Mouse (Mus musculus) embryonic fibroblast, embryonic 13.5 days (primary cell): ENCODE measurements at regions not wholly inside any gene's neighbourhood (a gene's known extent, or its start where the extent isn't known, plus 50 kb on each side); places are given as distances from the start of the nearest gene placed in this dataset.

ENCODE experiments used
- H3K27ac ChIP-seq: 2 replicates; pipeline ENCODE4 v1.5.1; 2012; ENCODE audit warnings: low read length, control low read depth, inconsistent platforms; ENCODE audit not compliant: insufficient read depth
- H3K4me1 ChIP-seq: 2 replicates; pipeline ENCODE4 v1.6.1; 2011; ENCODE audit warnings: low read length; ENCODE audit not compliant: control insufficient read depth, insufficient read depth
- H3K4me3 ChIP-seq: 2 replicates; pipeline ENCODE4 v1.5.1; 2011; ENCODE audit warnings: mild to moderate bottlenecking, control low read depth, low read length; ENCODE audit not compliant: insufficient read depth
- CTCF ChIP-seq: IDR thresholded peaks from 2 replicates; pipeline ENCODE4 v1.5.1; 2011; ENCODE audit warnings: mild to moderate bottlenecking, control low read depth, low read length, moderate library complexity, borderline replicate concordance; ENCODE audit not compliant: insufficient read depth
- POLR2A ChIP-seq: IDR thresholded peaks from 2 replicates; pipeline ENCODE4 v1.6.1; 2011; ENCODE audit warnings: low read depth, mild to moderate bottlenecking, control low read depth, low read length, moderate library complexity

GRCm38 (mm10) chr15:42068207-42068831 is 1934.2 kb downstream of the 9330182O14Rik start:
- no peak overlapping the region for H3K27ac ChIP-seq
- TF ChIP-seq CTCF (no peak), POLR2A (no peak)
- H3K4me3 ChIP-seq, result no peak overlapping the region
- no peaks in the 10 kb centered on the region for H3K4me1 ChIP-seq

- H3K27ac ChIP-seq, result no peak overlapping the region
- no peaks in the 10 kb centered on the region for H3K4me1 ChIP-seq
- H3K4me3 ChIP-seq, result no peak overlapping the region
- TF ChIP-seq POLR2A, result no peak
These were observed 1934.9 kb downstream of the 9330182O14Rik start for GRCm38 (mm10) chr15:42069072-42069471.

- no peak for TF ChIP-seq POLR2A
- no peak for TF ChIP-seq CTCF
These were observed 1939.3 kb downstream of the 9330182O14Rik start for GRCm38 (mm10) chr15:42073486-42073885.

GRCm38 (mm10) chr15:42082436-42082835 is 1948.3 kb downstream of the 9330182O14Rik start:
- Histone ChIP-seq H3K4me3 (no peak overlapping the region), H3K4me1 (no peaks in the 10 kb centered on the region), H3K27ac (no peak overlapping the region)
- no peak for TF ChIP-seq CTCF
- no peak for TF ChIP-seq POLR2A

More at GRCm38 (mm10) chr15:42073486-42073885, 1939.3 kb downstream of the 9330182O14Rik start:
- H3K4me3 ChIP-seq, result no peak overlapping the region
- H3K27ac ChIP-seq, result no peak overlapping the region
- no peaks in the 10 kb centered on the region for H3K4me1 ChIP-seq

- no peak for TF ChIP-seq POLR2A
- no peak for TF ChIP-seq CTCF
- Histone ChIP-seq H3K4me3 (no peak overlapping the region), H3K27ac (no peak overlapping the region)
These were observed 1966.6 kb downstream of the 9330182O14Rik start for GRCm38 (mm10) chr15:42100730-42101129.

GRCm38 (mm10) chr15:42104816-42105215 is 1970.7 kb downstream of the 9330182O14Rik start:
- Histone ChIP-seq H3K4me3 (no peak overlapping the region), H3K27ac (peak overlapping the region; percentile 26; the same call in 1 of the 2 replicates), H3K4me1 (peaks cover 3% of the 10 kb centered on the region; the same call in 1 of the 2 replicates)
- no peak for TF ChIP-seq CTCF
- no peak for TF ChIP-seq POLR2A

More at GRCm38 (mm10) chr15:42100730-42101129, 1966.6 kb downstream of the 9330182O14Rik start:
- H3K4me1 ChIP-seq, result 0 out of 2 replicates have a peak, but pooled peaks cover 3% of the 10 kb centered on the region

- peaks cover 3% of the 10 kb centered on the region; the same call in 1 of the 2 replicates for H3K4me1 ChIP-seq
- H3K4me3 ChIP-seq, result no peak overlapping the region
- H3K27ac ChIP-seq, result peak overlapping the region; percentile 58
- TF ChIP-seq CTCF (no peak), POLR2A (no peak)
These were observed 1972.9 kb downstream of the 9330182O14Rik start for GRCm38 (mm10) chr15:42107106-42107505.

- no peak overlapping the region for H3K4me3 ChIP-seq
- H3K27ac ChIP-seq, result no peak overlapping the region
- H3K4me1 ChIP-seq, result no peaks in the 10 kb centered on the region
- no peak for TF ChIP-seq CTCF
- TF ChIP-seq POLR2A, result no peak
These were observed 1977.6 kb downstream of the 9330182O14Rik start for GRCm38 (mm10) chr15:42111811-42112210.

GRCm38 (mm10) chr15:42127471-42127870 is 1993.3 kb downstream of the 9330182O14Rik start:
- no peaks in the 10 kb centered on the region for H3K4me1 ChIP-seq
- H3K4me3 ChIP-seq, result no peak overlapping the region
- TF ChIP-seq POLR2A (no peak), CTCF (no peak)
- H3K27ac ChIP-seq, result no peak overlapping the region

GRCm38 (mm10) chr15:42128976-42129375 is 1994.8 kb downstream of the 9330182O14Rik start:
- Histone ChIP-seq H3K4me1 (no peaks in the 10 kb centered on the region), H3K27ac (no peak overlapping the region), H3K4me3 (no peak overlapping the region)
- TF ChIP-seq CTCF, result no peak
- TF ChIP-seq POLR2A, result no peak
